Mouse (Mus musculus): ENCODE measurements at regions not wholly inside any gene's neighbourhood (a gene's known extent, or its start where the extent isn't known, plus 50 kb on each side); places are given as distances from the start of the nearest gene placed in this dataset.
A peak's percentile ranks its signal among the peaks of the same experiment; 100 is the strongest.

GRCm38 (mm10) chr10:122386748-122387147, 61.6 kb upstream of the Avpr1a start:
- DNase-seq = no peak

- DNase-seq = no peak
Observed at GRCm38 (mm10) chr10:122379661-122380344, 68.5 kb upstream of the Avpr1a start.

GRCm38 (mm10) chr10:122343291-122343690, 105.0 kb upstream of the Avpr1a start:
- DNase-seq = peak; percentile 13

DNA sequence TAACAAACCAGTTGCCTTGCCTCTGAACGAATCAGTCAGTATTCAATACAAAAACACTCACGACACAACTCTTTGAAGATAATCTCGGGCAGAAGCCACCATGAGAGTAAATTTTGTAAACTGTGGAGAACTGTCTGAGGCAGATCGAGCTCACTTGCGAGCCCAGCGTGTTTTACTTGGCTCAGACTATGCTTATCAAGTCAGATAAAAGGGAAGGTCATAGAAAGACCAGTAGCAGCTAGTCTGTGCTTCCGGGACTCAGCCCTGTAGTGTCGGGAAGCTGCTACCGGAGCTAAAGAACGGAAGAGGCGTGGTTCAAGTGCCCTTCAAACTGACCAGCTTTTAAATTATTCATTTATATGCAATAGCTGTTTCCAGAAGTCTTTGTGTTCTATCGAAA, 105.9 kb upstream of the Avpr1a start:
- no peak for DNase-seq

DNA sequence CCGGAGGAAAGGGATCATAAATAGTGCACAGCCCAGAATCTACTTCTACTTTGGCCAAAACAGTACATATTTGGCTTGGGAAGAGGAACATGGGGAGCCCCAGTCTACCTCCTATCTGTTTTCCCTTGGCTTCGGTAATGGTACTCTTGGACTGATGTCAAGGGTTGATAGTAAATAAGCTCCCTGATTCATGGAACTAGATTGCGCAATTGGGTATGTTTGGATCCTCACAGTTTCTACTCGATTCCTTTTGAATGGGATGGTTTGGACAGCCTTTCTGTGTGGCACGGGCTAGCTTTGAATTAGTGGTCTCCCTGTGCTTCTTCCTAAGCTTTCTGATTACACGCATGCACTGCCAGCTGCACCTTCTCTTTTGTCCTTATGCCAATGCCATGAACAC, 121.4 kb upstream of the Avpr1a start:
- DNase-seq = no peak

- peak; percentile 26 for DNase-seq
Observed at GRCm38 (mm10) chr10:122318886-122319285, 129.4 kb upstream of the Avpr1a start.

GRCm38 (mm10) chr10:122310646-122311193, 137.6 kb upstream of the Avpr1a start:
- DNase-seq = no peak

DNA sequence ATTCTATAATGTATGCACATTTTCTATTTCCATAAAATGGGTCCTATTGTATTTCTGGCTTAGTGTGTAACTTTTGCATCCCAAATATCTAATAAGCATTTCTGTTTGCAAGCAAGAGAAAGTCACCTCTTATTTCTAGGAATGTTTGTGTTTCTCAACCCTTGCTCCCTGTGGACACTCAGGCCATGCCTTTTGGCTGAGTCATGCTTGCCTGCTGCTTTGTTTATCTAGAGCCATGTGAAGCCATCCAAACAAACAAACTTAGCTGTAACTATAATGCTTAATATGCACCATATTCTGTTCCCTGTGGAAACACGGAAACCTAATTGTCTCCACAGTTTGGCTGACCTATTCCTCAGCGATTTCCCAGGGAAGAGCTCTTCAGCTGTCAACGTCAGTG, 139.6 kb upstream of the Avpr1a start:
- DNase-seq = no peak

- no peak for DNase-seq
Observed at GRCm38 (mm10) chr10:122302259-122302658, 146.0 kb upstream of the Avpr1a start.

- DNase-seq = no peak
Observed at GRCm38 (mm10) chr10:122295921-122296425, 152.3 kb upstream of the Avpr1a start.

DNA sequence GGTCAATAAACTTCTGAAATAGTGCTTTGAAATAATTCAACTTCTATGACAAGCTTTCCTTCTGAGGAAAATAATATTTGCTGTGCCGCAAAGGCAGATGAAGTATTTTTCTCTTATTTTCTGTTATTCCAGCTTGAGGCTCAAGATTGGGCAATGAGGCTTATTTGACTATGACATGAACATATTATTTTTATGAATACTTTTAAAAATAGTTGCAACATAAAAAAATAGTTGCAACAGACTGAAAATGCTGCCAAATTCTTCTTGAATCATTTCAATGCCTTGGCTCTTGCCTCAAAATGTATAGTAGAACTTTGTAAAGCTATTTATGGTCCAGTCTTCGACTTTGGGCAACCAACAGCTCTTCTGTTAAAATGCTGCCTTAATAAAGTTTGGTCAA, 156.7 kb upstream of the Avpr1a start:
- no peak for DNase-seq

DNA sequence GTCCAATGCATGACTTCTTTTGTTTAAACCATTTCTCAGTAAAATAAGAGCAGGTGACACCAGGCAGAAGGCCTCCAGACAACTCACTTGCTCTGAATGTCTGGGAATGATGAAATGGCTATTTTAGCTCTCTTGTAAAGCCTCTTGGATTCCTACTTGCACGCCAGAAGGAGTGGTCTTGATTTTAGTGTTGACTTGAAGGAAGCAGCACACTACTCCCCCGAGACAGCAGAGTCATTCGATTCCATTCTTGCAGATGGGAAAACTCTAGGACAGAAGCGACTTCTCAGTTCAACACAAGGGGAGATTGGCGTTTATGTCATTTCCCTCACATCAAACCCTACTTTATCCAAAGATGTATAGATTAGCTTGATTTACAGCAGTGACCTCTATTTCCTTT, 157.2 kb upstream of the Avpr1a start:
- no peak for DNase-seq

DNA sequence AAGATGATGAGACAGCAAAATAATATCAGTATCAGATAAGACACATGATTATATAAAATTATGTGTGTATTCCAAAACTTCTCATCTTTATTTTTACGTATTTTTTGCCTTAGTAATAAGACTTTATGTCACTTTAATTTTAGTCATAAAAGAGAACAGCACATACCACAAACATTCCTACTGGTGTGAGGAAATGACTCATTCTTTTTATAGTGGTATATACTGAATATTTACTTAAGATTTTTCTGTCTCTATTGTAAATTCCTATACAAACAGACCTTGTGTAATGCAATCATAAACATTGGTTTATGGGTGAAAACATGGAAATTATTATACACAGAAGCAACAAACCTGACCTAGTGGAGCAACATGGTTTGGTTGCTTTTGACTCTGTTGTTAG, 173.4 kb upstream of the Avpr1a start:
- DNase-seq = no peak

- peak; percentile 25 for DNase-seq
Observed at GRCm38 (mm10) chr10:122274181-122274580, 174.1 kb upstream of the Avpr1a start.

GRCm38 (mm10) chr10:122264070-122264469, 166.9 kb upstream of the Rxylt1 start:
- DNase-seq = no peak

DNA sequence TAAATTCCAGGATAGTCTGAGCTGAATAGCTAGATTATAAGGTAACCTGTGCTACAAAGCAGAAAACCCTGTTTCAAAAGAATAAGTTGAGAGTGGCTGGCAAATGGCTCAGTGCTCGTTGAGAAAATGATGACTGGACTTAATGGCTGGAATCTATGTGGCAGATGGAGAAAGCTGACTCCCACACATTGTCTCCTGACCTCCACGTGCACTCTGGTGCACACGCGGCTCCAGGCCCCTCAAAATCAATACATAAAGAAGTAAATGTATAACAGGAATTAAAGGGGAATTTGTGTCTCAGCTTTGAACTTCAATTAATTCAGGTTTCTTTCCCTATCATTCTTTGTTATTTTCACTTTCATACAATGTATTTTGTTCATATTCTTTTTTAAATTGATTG, 162.2 kb upstream of the Rxylt1 start:
- no peak for DNase-seq

DNA sequence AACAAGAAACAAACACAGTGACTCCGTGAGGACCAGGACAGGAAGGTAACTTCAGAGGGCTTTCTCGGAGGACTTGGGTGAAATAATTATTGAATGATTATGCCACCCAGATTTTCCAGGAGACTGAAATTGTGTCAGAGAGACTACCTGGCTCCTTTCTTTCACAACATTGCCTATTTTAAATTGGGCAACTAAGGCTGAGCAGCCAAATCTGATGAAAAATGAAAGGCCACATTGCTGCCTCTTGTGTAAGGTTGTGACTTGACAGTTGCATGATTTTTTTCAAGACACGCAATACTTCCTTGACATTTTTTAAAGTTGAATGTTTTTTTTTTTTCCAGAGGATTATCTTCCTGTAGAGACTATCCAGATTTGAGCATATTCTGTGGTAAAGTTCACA, 161.5 kb upstream of the Rxylt1 start:
- DNase-seq = no peak

DNA sequence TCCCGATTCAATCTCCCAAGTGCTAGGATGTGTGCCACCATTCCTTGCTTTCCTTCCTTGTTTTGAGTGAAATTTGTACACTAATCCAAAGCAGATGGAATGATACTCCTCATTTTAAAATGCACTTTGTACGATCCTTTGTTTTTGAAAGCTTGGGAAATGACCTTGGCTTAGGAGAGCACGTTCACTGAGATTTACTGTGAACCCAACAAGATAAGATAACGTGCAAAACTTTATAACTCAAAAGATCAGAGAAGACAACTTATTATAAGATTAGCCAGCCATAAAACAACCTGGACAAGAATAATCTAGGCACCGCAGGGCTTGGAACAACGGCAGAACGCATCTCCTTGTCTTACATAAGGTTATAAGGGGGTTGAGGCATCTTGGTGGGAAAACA, 134.6 kb upstream of the Rxylt1 start:
- no peak for DNase-seq

- DNase-seq = peak; percentile 13
Observed at GRCm38 (mm10) chr10:122230746-122231145, 133.6 kb upstream of the Rxylt1 start.

DNA sequence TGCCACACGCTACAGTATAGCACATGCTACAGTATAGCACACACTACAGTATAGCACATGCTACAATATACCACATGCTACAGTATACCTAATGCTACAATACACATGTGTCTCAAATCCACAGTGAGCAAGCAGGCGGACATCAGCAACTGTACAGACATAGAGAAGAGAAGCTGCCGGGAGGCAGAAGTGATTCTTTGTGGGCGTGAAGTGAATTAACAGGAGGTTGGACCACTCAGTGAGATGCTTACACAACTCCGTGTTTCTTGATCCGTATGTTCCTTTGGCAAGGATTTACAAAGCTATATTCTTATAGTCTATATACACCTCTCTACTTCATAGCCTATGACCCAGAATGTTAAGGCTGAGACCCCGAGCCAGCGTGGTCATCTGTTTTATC, 128.5 kb upstream of the Rxylt1 start:
- no peak for DNase-seq

- no peak for DNase-seq
Observed at GRCm38 (mm10) chr10:122223076-122223475, 125.9 kb upstream of the Rxylt1 start.

DNA sequence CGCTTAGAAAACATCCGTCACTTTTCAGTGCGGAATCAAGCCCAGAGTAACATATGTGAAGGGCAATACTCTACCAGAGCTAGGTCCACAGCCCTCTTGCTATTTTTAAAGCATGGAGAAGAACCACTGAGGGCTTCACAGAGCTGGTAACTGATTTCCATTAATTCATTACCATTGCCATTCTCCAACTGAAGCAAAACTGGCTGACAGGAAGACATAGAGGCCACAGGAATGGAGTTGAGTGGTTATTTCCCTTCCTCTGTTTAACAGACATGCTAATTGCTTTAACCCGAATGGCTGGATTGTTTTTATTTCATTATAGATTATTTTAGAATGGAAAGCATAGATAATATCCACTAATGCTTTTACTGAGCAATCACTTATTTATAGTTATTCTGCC, 120.4 kb upstream of the Rxylt1 start:
- DNase-seq = no peak

DNA sequence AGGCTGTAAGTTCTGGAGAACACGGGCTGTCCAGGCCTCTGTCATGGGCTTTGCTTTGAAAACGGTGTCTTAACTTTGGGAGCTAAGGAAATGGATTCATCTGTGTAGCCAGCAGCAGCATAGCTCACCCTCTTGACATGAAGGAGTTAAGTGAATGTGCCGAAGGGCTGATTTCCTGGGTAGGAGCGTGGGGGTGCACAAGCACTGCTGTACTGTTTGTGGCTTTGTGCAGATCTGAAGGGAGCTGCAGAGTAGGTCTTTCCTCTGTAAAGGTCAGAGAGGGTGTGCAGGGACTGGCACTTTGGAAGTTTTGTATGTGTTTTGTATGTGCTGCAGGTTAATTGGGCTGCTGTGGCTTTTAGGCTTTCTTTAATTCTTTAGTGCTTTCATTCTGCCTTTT, 102.6 kb upstream of the Rxylt1 start:
- DNase-seq = no peak

GRCm38 (mm10) chr10:122197703-122198102, 100.5 kb upstream of the Rxylt1 start:
- DNase-seq = no peak

DNA sequence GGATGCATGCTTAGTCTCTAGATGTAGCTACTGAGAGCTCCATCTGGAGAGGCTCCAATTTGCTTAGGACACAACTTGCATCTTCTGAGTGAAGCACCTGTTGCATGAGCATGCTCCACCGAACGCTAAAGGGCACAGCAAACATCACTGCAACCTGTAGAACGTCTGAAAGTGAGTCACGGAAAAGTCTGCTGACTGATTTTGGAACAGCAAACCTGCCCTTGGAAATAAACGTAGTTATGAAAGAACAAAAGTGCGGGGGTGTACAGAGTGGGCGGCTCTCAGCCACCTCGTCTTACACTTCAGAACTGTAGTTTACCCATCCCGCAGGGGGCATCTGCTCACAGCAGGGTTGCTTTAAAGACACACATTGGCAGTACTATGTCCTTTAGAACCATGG, 97.0 kb upstream of the Rxylt1 start:
- DNase-seq = peak; percentile 15

Measured in lung, postnatal 36 days (tissue).